Mouse (Mus musculus) bone marrow, adult 2 months (tissue): ENCODE results near the gene Psma5.

Experiments used
- CTCF ChIP-seq: fragments of 200-500 bp; IDR thresholded peaks from 2 replicates; pipeline ENCODE4 v1.5.1; 2011; ENCODE audit warnings: low read length, control low read depth; ENCODE audit not compliant: control insufficient read depth, insufficient read depth
- POLR2A ChIP-seq: fragments of 200-500 bp; IDR thresholded peaks from 2 replicates; pipeline ENCODE4 v1.6.1; 2011; ENCODE audit warnings: low read depth, mild to moderate bottlenecking, control low read depth, low read length, borderline replicate concordance; ENCODE audit not compliant: control insufficient read depth

GRCm38 (mm10) chr3:108241243-108241839, 15.4 kb upstream of the Psma5 start:
- no peak for TF ChIP-seq POLR2A
- no peak for TF ChIP-seq CTCF
